Mouse (Mus musculus): ENCODE data around the gene Thap3.

Thap3 gene

DNA sequence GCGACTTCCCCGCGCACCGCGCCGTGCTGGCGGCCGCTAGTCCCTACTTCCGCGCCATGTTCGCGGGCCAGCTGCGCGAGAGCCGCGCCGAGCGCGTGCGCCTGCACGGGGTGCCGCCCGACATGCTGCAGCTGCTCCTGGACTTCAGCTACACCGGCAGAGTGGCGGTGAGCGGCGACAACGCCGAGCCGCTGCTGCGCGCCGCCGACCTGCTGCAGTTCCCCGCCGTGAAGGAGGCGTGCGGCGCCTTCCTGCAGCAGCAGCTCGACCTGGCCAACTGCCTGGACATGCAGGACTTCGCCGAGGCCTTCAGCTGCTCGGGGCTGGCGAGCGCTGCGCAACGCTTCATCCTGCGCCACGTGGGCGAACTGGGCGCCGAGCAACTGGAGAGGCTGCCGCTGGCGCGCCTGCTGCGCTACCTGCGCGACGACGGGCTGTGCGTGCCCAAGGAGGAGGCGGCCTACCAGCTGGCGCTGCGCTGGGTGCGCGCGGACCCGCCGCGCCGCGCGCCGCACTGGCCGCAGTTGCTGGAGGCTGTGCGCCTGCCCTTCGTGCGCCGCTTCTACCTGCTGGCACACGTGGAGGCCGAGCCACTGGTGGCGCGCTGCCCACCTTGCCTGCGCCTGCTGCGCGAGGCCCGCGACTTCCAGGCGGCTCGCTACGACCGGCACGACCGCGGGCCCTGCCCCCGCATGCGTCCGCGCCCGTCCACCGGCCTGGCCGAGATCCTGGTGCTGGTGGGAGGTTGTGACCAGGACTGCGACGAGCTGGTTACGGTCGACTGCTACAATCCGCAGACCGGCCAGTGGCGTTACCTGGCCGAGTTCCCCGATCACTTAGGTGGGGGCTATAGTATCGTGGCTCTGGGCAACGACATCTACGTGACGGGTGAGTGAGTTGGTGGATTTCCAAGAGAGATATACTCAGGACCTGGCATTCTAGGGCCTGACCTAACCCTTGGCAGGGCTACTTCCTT, 20.6 kb upstream of the Thap3 start:
- DNase-seq (ENCODE audit: low read depth, low spot score), result no peak

DNA sequence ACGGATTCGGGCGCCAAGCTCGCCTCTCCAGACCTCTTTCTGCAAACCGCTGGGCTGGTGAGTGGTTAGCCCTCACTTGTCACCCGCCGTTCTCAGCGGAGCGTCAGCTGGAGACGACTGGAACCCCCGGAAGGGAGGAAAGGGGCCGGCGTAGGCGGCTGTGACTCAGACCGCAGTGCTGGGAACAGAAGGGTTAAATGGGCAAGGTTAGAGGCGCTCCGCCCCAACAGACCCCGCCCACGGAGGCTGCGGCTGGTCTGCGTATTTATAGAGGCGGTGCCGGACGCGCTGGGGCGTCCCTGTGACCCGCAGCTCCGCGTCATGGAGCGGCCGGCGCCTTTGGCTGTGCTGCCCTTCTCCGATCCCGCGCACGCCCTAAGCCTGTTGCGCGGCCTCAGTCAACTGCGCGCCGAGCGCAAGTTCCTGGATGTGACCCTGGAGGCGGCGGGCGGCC, 19.9 kb upstream of the Thap3 start, which contains the start of gene Klhl21:
Gene Klhl21 (plus strand): TSS at position 182 of the 454 bp plus-strand sequence.
- peak; percentile 74 for DNase-seq (ENCODE audit: low read depth, low spot score)

DNA sequence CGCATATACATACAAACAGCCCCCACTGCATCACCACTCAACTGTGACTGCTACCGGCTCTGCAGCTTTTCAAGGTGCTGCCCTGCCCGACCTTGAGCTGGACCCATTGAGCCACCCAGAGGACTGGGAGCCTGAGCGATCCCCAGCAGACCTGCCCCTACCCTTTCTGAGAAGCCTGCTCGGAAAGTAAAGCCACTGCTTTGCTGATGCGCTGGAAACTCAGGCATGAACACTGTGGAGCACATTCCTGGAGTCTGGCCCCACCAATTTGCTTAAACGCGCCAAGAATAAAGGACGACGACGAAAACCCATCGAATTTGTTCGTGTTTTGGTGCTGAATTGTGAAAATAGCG, 19.3 kb upstream of the Thap3 start:
- no peak for DNase-seq (ENCODE audit: low read depth, low spot score)

DNA sequence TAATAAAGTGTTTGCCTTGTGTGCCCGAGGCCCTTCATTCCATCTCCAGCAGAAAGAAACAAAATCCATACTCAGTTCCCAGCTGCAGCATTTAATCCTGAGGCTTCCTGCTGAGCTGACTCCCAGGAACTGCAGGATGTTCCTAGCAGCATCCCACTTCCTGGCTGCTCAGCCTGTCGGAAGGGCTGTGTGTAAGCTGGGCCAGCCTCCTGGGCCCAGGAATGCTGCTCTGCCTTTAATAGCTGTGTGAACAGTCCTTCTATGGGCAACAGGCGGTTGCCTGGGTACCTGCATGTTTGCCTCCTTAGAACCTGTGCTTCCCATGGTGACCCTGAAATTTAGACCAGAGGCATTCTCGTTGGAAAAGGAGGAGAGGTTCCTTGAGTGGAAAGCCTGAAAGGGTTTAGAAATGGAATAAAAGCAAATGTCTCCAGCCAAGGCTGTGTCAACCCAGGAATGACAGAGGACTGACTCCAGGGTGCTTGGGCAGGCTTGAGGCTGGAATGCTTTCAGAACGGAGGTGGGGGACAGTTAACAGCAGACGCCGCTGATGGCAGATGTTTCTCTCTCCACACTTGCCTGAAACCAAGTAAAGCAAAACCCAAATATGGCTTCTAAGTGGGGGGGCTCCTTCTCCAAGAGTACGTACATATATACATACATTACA, 18.8 kb upstream of the Thap3 start:
- no peak for DNase-seq (ENCODE audit: low read depth, low spot score)

DNA sequence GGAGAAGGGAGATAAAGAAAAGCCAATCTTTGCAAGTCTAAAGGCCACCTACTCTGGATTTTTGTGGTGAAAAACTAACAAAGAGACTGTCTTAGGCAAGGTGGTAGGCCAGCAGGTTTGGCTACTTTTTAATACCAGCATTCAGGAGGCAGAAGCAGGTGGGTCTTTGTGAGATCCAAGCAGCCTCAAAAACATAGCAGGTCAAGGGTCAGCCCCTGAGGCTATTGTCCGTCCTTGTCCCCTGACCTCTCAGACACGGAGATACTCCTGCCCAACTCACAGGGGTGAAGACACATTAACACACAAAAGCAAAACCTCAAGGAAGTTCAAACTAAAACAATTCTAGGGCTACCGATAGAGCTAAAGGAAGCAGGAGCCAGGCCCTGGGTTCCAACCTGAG, 18.0 kb upstream of the Thap3 start:
- no peak for DNase-seq (ENCODE audit: low read depth, low spot score)

DNA sequence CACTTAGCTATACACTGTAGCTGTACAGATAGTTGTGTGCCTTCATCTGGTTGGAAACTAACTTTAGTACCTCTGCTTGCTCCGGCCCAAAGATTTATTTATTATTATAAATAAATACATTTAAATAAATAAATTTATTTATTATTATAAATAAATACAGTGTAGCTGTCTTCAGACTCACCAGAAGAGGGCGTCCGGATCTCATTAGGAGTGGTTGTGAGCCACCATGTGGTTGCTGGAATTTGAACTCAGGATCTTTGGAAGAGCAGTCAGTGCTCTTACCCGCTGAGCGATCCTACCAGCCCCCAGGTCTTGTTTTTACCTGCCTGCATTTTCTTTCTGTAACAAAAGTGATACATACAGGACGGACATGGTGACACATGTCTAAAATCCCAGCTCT, 17.3 kb upstream of the Thap3 start:
- no peak for DNase-seq (ENCODE audit: low read depth, low spot score)

DNA sequence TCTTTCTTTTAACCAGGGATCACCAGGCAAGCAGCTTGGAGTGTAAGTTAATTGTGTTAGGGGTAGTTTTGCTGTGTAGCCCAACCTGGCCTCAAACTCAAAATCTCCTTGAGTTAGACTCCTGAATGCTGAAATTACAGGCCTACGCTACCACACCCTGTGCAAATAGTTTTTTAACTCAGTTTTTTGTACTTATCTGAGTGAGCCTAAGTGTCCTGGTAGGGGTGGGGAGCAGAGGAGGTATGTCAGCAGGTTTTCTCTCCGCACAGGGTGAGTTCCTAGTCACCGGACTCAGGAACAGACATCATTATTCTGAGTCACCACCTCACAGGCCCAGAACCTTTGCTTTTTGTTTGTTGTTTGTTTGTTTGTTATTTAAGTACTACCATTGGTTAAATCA, 13.3 kb upstream of the Thap3 start:
- DNase-seq (ENCODE audit: low read depth, low spot score), result no peak

DNA sequence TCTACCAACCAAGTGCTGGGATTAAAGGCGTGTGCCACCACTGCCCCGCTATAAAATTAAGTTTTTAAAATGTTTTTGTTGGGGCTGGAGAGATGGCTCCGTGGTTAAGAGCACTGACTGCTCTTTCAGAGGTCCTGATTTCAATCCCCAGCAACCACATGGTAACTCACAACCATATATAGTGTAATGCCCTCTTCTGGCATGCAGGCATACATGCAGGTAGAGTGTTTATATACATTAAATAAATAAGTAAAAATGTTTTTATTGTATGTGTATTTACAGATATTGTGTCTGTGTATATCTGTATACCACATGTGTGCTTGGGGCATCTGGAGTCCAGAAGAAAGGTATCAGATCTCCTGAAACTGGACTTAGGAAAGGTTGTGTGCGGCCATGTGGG, 12.5 kb upstream of the Thap3 start:
- DNase-seq (ENCODE audit: low read depth, low spot score), result no peak

DNA sequence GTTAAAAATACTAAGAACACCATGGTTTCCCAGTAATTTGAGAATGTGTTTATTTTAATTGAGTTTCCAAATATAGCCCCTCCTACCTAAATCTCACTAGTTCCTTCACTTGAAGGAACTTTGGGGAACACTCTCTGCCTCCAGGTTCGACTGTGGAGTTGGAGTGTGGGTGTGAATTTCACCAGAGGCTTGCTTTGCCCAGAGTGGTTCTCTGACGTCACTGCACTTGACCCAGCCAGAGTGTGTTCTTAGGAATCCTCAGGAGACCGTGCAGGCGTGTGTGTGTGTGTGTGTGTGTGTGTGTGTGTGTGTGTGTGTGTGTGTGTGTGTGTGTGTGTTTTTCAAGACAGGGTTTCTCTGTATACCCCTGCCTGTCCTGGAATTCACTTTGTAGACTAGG, 12.1 kb upstream of the Thap3 start:
- no peak for DNase-seq (ENCODE audit: low read depth, low spot score)

DNA sequence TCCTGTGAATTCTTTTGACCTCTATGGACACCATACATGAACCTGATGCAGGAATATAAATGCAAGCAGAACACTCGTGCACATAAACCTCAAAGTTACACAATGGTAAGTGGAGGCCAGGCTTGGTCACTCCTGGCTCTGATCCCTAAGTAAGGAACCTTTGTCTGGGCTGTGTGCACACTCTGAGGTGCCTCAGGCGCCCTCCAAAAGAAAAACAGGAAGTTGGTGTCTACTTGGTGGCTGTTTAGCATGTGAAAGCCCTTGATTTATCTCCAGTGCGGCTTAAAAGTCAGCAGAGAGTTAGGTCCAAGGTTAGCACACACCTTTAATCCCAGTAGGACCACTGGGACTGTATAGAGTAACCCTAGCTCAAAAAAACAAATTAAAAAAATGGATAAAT, 10.7 kb upstream of the Thap3 start:
- no peak for DNase-seq (ENCODE audit: low read depth, low spot score)

DNA sequence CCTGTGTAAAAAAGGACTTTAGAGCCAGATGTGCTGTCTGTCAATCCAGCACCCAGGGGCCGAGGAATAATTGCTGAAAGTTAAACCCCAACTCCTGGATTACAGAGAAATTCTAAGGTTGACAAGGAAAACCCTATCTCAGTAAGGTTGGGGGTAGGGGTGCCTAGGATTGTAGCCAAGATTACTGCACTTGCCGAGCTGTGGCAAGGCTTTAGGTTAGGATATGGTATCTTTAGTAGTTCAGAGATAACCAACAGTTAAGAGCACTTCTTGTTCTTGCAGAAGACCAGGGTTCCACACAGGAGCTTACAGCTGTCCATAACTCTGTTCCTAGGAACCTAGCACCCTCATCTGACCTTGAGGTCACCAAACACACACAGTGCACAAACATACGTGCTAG, 8.9 kb upstream of the Thap3 start:
- DNase-seq (ENCODE audit: low read depth, low spot score), result no peak

DNA sequence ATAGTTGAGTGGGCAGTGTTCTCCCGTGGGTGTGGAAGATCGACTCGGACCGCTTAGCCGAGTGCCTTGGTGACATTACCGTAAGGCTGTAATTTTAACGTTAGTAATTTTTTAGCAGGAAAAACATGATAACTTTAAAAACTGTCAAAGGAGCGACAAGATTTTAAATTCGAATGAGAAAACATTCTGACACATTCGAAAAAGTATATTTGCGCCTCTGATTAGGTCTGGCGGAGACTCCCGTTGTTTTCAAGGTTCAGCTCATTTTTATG, 8.1 kb upstream of the Thap3 start:
- DNase-seq (ENCODE audit: low read depth, low spot score), result no peak

DNA sequence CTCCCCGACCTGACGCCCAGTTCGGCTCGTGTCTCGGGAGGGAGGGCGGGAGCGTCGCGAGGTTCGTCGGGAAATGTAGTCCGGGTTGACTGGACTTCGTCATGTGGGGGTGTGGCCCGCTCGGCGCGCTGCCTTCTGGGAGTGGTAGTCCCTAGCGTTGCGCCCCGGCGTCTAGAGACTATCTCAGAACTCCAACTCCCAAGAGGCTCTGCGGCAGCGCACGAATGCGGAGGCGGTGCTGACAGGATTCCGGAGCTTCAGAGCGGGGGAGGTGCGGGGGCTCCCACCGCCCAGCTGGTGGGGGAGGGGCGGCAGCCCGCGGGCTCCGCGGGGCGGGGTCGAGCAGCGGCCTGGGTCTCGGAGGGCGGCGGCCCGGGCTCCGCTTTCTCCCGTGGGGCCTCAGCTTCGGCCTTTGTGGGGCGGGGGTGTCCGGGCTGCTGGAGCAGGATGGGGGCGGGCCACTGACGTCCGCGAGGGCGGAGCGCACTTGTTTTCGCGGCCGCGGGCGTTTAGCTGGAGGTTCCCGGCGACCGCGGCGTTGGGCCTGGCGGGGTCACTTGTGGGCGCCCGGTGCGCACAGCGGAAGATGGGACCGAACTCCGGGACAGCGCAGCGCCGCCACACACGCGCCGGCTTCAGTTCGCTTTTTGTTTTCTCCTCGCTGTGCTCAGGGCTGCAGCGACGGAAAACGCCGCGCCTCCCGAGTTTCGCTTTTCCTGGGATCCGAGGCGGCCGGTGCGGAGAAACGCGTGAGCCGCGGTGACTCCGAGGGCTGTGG, 7.6 kb upstream of the Thap3 start, which contains the start of gene Phf13:
Gene Phf13 (minus strand): TSS at position 86 of the 778 bp plus-strand sequence.
- peak; percentile 96 for DNase-seq (ENCODE audit: low read depth, low spot score)

DNA sequence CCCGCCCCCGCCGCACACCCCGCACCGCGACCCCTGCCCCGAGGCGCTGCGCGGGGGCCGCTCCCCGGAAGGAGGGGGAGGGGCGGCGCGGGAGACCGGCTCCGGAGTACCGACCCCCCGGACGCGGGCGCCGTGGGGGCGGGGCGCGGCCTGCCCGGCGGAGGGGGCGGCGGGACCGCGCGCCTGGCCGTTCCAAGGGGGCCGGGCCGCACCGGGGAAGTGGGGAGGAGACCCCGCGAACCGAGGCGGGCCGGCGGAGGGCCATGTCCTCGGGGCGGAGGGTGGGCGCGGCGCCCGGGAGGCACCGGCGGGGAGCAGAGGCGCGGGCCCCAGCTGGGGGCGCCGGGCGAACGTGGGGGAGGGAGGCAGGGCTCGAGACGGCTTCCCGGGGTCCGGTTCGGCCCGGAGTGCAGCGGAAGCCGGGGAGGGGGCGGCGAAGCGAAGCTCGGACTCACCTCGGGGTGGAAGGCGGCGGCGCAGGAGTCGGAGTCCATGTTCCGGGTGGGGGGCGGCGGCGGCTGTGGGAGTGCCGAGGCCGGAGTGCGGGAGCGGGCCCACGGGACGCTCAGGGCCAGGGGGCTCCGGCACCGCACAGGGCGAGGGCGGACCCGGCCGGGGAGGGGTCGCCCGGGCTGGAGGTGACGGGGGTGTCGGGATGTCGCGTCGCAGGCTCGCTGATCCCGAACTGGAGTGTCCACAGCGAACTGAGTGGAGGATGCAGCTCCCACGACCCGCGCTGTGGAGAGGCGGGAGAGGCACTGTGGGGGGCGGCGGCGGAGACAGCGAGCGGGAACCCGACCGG, 6.8 kb upstream of the Thap3 start:
- DNase-seq (ENCODE audit: low read depth, low spot score), result no peak

DNA sequence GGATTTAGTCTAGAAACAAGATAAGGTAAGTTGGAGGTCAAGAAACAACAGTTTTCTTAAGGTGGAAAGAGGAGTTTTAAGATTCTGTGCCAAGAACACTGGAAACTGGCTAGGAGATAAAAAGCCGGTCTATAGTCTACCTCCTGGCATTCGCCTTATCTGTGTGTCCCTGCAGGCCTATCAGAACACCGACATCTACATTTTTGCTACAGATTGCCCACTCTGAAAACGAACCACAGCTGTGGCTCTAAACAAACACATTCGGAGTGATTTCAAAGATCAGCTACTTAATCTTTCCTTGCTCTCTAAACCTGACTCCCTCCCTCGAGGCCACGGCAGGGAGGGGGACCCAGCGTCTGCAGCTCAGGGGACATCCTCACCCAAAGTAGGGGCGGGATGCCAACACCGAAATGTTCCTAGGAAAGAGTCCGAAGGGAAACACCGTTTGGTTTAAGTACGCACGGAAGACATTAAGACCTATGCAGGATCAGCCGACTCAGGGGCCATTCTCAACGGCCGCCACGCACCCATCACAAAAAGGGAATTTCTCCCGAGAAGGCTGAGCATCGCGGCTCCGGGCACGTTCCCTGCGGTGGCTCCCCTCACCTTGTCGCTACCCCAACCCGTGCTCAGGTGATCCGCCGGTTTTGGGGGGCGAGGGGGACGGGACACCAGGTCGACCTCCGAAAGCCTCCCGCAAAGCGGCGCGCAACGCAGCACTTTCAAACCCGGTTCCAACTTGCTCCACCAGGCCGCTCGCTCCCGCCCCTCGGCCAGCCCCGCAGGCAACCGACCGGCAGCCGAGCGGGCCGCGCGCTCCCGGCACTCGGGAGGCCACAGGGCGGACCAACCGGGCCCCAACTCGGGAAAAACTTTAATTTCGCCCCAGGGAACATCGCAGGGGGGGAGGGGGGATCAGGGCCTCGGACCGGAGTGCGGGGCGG, 5.7 kb upstream of the Thap3 start:
- DNase-seq (ENCODE audit: low read depth, low spot score), result no peak

DNA sequence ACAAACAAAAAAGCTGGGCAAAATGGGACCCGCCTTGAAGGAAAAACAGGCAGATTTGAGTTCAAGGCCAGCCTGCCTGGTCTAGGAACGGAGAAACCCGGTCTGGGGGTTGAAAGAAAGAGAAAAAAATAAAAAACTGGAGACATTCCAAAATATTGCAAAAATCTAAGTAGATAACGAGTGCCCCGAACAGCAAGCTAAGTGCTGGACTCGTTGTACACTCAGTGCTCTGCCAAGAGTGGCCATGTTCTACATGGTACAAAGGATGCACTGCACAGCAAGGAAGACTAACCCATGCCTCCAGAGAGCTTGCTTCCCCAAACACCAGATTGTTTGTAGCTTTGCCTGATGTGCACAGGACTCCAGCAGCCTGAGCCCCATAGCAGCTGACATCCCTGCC, 4.2 kb upstream of the Thap3 start:
- DNase-seq (ENCODE audit: low read depth, low spot score), result no peak

DNA sequence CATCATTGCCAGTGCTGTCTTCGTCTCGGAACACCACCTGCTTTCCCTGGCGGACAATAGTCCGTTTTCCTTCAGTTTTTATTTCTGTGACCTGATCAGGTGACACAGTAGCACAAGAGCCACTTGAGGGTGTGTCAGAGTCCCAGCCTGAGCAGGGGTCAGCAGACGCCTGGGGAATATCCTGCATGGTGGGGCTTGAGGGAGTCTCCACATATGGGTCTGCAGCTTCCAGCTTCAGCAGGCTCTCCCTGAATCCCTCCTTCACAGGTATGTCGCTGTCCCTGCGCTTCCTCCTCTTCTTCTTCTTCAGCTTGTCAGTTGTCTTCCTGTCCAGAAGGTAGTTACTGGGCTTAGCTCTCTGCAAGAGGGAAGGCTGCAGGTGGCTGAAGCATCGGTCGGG, 3.3 kb upstream of the Thap3 start:
- no peak for DNase-seq (ENCODE audit: low read depth, low spot score)

DNA sequence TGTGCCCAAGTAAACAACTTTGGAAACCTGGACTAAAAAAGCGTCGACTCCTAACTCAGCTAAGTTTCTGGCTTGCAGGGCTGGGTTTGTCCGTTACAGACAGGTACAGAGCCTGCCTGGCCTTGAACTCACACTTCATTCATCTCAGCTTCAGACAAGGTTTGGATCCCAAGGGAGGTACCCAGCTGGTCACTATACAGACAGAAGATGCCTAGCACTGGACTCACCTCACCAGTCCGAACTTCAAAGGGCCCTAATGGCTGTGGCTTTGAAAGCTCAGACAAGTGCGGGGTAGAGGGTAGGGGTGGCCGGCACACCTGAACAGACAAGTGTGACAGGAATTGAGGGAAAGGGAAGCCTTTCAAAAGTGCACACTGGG, 302 bp upstream of the Thap3 start:
- no peak for DNase-seq (ENCODE audit: low read depth, low spot score)

DNA sequence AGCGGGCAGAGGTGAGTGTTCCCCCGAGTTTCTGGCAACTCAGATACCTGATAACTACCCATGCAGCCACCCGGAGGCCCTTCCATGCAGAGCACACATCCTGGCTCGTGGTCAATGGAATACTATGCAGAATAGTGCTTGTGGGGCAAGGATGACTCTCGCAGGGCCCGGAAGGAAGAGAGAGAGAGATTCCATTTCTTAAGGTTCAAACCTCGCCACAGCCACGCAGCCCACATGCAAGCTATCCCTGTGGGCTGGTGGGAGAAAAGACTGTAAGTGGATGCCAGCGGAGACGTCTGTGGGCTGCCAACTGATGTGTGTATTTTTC, 819 bp downstream of the Thap3 start:
- DNase-seq (ENCODE audit: low read depth, low spot score), result no peak

DNA sequence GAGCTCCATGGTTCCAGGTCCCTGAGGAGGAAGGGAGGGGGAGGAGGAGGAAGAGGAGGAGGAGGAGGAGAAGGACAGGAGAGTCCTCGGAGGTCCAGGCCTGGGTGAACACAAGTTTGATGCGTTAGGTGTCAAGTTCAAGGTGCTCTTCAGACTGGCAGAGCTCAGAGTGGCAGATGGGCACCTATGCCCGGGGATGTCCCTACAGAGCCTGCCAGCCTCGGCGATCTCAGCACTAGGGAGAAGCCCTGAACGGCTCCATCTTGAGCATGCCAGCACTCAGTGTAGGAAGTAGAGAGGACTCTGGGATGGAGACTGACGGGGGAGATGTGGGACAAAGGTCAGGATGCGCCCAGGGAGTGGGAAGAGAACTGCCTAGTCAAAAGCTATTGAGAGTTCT, 2.1 kb downstream of the Thap3 start:
- no peak for DNase-seq (ENCODE audit: low read depth, low spot score)

DNA sequence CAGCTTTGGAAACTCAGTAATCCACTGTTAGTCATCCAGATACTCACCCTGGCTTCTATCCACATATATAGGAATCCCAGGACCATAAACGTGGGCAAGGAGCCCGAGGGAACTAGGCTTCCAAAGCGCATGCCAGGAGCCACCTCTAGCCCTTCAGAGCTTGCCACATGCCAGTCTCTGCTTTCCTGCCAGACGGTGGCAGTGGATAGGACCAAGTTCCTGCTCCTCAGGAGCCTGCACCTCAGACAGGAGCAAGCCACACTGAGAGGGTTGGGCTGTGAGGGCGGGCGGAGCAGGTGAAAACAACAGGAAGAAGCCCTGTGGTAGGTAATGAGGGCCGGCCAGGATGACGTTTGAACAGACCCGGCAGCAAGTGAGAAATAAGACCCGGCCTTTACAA, 2.9 kb downstream of the Thap3 start:
- no peak for DNase-seq (ENCODE audit: low read depth, low spot score)
